Mouse (Mus musculus) left cerebral cortex, adult 8-10 months (tissue): ENCODE results near the gene Prss53. TPM values are rescaled to one million over a fixed set of nuclear protein-coding genes. Genes with fewer than 3 reads are reported as not detected.

Experiments
- total RNA-seq, 4 experiments: library from RNA; stranded (reverse); gene quantifications; 2 replicates each; pipeline ENCODE4 v1.2.4; 2022

Prss53 gene
- total RNA-seq, 4 experiments from 2014 or later, result 0.78 to 2.1 (median 1.4) TPM

Other genes starting within 250 kb of the Prss53 start
- 10 to 100 TPM; 31.4 to 49.5 (median 43.6) TPM for gene Bcl7c, start 182.0 kb downstream of the Prss53 start, total RNA-seq
- 1 to 10 TPM; 3.1 to 6.9 (median 4.2) TPM for gene Ctf1, start 178.2 kb downstream of the Prss53 start, total RNA-seq
- not detected for gene Ctf2, start 158.8 kb downstream of the Prss53 start, total RNA-seq
- 10 to 100 TPM; 59.3 to 68.5 (median 63.5) TPM for gene Fbxl19, start 146.4 kb downstream of the Prss53 start, total RNA-seq
- 10 to 100 TPM; 18.0 to 22.2 (median 19.5) TPM for gene Orai3, start 121.2 kb downstream of the Prss53 start, total RNA-seq
- gene Setd1a, start 114.3 kb downstream of the Prss53 start, total RNA-seq, result 10 to 100 TPM; 44.7 to 48.4 (median 46.9) TPM
- gene Gm49388, start 105.4 kb downstream of the Prss53 start, total RNA-seq, result 1 to 10 TPM; 3.9 to 6.2 (median 4.6) TPM
- 1 to 10 TPM; 4.2 to 9.7 (median 4.6) TPM for gene Hsd3b7, start 90.4 kb downstream of the Prss53 start, total RNA-seq
- 10 to 100 TPM; 62.3 to 96.9 (median 71.2) TPM for gene Stx4a, start 66.7 kb downstream of the Prss53 start, total RNA-seq
- gene Stx1b, start 66.4 kb downstream of the Prss53 start, total RNA-seq, result 100 to 1,000 TPM; 444 to 479 (median 451) TPM
- gene Zfp646, start 14.7 kb downstream of the Prss53 start, total RNA-seq, result 10 to 100 TPM; 29.9 to 32.8 (median 31.2) TPM
- 10 to 100 TPM; 22.7 to 25.3 (median 23.3) TPM for gene Zfp668, start 14.1 kb downstream of the Prss53 start, total RNA-seq
- not detected for gene Gm21974, start 4.5 kb upstream of the Prss53 start, total RNA-seq
- 10 to 100 TPM; 18.5 to 31.2 (median 25.2) TPM for gene Vkorc1, start 4.6 kb upstream of the Prss53 start, total RNA-seq
- gene Bckdk, start 13.1 kb upstream of the Prss53 start, total RNA-seq, result 10 to 100 TPM; 39.4 to 47.5 (median 44.3) TPM
- 10 to 100 TPM; 25.3 to 33.8 (median 27.6) TPM for gene Kat8, start 21.5 kb upstream of the Prss53 start, total RNA-seq
- under 1 TPM in 2 of 4 experiments, not detected in 2; 0.33 to 0.82 TPM for gene Prss8, start 39.1 kb upstream of the Prss53 start, total RNA-seq
- gene Prss36, start 55.8 kb upstream of the Prss53 start, total RNA-seq, result 1 to 10 TPM; 6.2 to 9.2 (median 8.0) TPM
- 100 to 1,000 TPM; 329 to 369 (median 354) TPM for gene Fus, start 76.5 kb upstream of the Prss53 start, total RNA-seq
- gene Pycard, start 102.9 kb upstream of the Prss53 start, total RNA-seq, result 10 to 100 TPM in 1 of 4 experiments, 1 to 10 TPM in 3; 2.6 to 11.7 (median 5.2) TPM
- gene Trim72, start 113.0 kb upstream of the Prss53 start, total RNA-seq, result 1 to 10 TPM in 3 of 4 experiments, under 1 TPM in 1; 0.96 to 1.5 (median 1.4) TPM
- gene Itgam, start 171.7 kb upstream of the Prss53 start, total RNA-seq, result 10 to 100 TPM; 11.2 to 21.7 (median 15.7) TPM
- gene Gm49368, start 171.7 kb upstream of the Prss53 start, total RNA-seq, result under 1 TPM in 2 of 4 experiments, not detected in 2; 0.14 to 0.18 TPM
- gene Itgax, start 238.6 kb upstream of the Prss53 start, total RNA-seq, result 10 to 100 TPM in 2 of 4 experiments, under 1 TPM in 2; 0.26 to 22.1 (median 9.0) TPM